Mouse (Mus musculus): ENCODE results near the gene Hnrnpul2.

GRCm38 (mm10) chr19:8848356-8848755, 28.5 kb downstream of the Hnrnpul2 start:
- no peak for TF ChIP-seq CTCF (IDR thresholded peaks at IDR 0.05; ENCODE audit: low read depth, low read length)
- TF ChIP-seq EP300 (IDR thresholded peaks at IDR 0.05; ENCODE audit: insufficient read depth, low read depth, low read length), result peak; percentile 49; the same call in 1 of the 2 replicates

Data from ES-Bruce4 (cell line).